19 mouse cellular contexts compared by ENCODE assay signal in genomic region chr9:13525075-13525474, GRCm38 (mm10).
DNase-seq lines count a peak whose midpoint lies in the region; ATAC-seq and TF ChIP-seq lines count a peak whose summit lies in the region.
"Had no signal": no experiment of that assay in that cellular context is flagged by ENCODE, and none has a peak within 500 bp of the region (broad histone marks: within the 10 kb centered on the region; RNA-seq: fewer than 3 reads in every experiment).

No protein-coding gene starts in this region.

- H3K4me1 ChIP-seq in forebrain, embryonic 12.5 days, result peaks cover 27% of the 10 kb centered on the region
- peaks cover 9% of the 10 kb centered on the region for H3K4me1 ChIP-seq in forebrain, embryonic 16.5 days (replicated peaks; ENCODE audit: control insufficient read depth, insufficient read depth, low read length)
- H3K4me1 ChIP-seq in kidney, postnatal 0 days (replicated peaks; ENCODE audit: insufficient read depth, low read length), result peaks cover 20% of the 10 kb centered on the region
- peaks cover 28% of the 10 kb centered on the region for H3K4me1 ChIP-seq in embryonic facial prominence, embryonic 15.5 days
- peaks cover 9% of the 10 kb centered on the region; the same call in 1 of the 2 replicates for H3K4me1 ChIP-seq in stomach, embryonic 15.5 days
- no peaks in the 10 kb centered on the region for H3K4me1 ChIP-seq in thymus, adult 2 months (replicated peaks; ENCODE audit: control insufficient read depth, insufficient read depth, low read length)

- no peaks in the 10 kb centered on the region for H3K36me3 ChIP-seq in forebrain, embryonic 12.5 days (replicated peaks)
- H3K36me3 ChIP-seq in forebrain, embryonic 16.5 days (ENCODE audit: control insufficient read depth, insufficient read depth), result no peaks in the 10 kb centered on the region
- no peaks in the 10 kb centered on the region for H3K36me3 ChIP-seq in kidney, postnatal 0 days (ENCODE audit: insufficient read depth, low read length)
- no peaks in the 10 kb centered on the region for H3K36me3 ChIP-seq in embryonic facial prominence, embryonic 15.5 days
- H3K36me3 ChIP-seq in stomach, embryonic 15.5 days, result no peaks in the 10 kb centered on the region
- H3K36me3 ChIP-seq in thymus, adult 2 months (ENCODE audit: control insufficient read depth, insufficient read depth, low read length), result no peaks in the 10 kb centered on the region
- H3K36me3 ChIP-seq: heart, embryonic 15.5 days; neural tube, embryonic 12.5 days had no signal

- no peak for TF ChIP-seq POLR2A in thymus, adult 2 months (IDR thresholded peaks at IDR 0.05; ENCODE audit: control insufficient read depth, extremely low read depth, insufficient read depth, low read length, poor library complexity)

- H3K4me2 ChIP-seq in forebrain, embryonic 12.5 days, result no peak overlapping the region
- H3K4me2 ChIP-seq in forebrain, embryonic 16.5 days (ENCODE audit: low read length), result no peak overlapping the region
- H3K4me2 ChIP-seq in kidney, postnatal 0 days (ENCODE audit: low read length), result no peak overlapping the region; the same call in 1 of the 2 replicates
- H3K4me2 ChIP-seq in embryonic facial prominence, embryonic 15.5 days (replicated peaks), result no peak overlapping the region
- no peak overlapping the region for H3K4me2 ChIP-seq in stomach, embryonic 15.5 days
- H3K4me2 ChIP-seq: heart, embryonic 15.5 days; liver, embryonic 11.5 days; neural tube, embryonic 12.5 days had no signal

- DNase-seq in kidney, postnatal 0 days (ENCODE audit: low spot score), result peak; percentile 64
- DNase-seq in kidney, postnatal 36 days, result no peak
- DNase-seq in thymus, adult 2 months, result no peak
- DNase-seq: adrenal gland, postnatal 10 days; cerebellum, adult 11-12 months; cerebellum, postnatal 36 days; heart, adult 11 months; lung, postnatal 10 days; right cerebral cortex, postnatal 14 days; thymus, postnatal 4 days had no signal

- no peaks in the 10 kb centered on the region for H3K9me3 ChIP-seq in forebrain, embryonic 12.5 days
- H3K9me3 ChIP-seq in forebrain, embryonic 16.5 days (ENCODE audit: control insufficient read depth, low read length), result no peaks in the 10 kb centered on the region
- H3K9me3 ChIP-seq in kidney, postnatal 0 days (replicated peaks; ENCODE audit: low read length), result no peaks in the 10 kb centered on the region
- no peaks in the 10 kb centered on the region for H3K9me3 ChIP-seq in embryonic facial prominence, embryonic 15.5 days (replicated peaks)
- H3K9me3 ChIP-seq in stomach, embryonic 15.5 days, result no peaks in the 10 kb centered on the region
- H3K9me3 ChIP-seq: heart, embryonic 15.5 days; megakaryocyte, embryonic 14.5 days; neural tube, embryonic 12.5 days had no signal

- no peak overlapping the region for H3K4me3 ChIP-seq in forebrain, embryonic 12.5 days (replicated peaks)
- H3K4me3 ChIP-seq in forebrain, embryonic 16.5 days (replicated peaks; ENCODE audit: low read length), result no peak overlapping the region
- no peak overlapping the region for H3K4me3 ChIP-seq in kidney, postnatal 0 days (replicated peaks; ENCODE audit: low read depth, low read length)
- H3K4me3 ChIP-seq in embryonic facial prominence, embryonic 15.5 days (replicated peaks), result no peak overlapping the region
- H3K4me3 ChIP-seq in stomach, embryonic 15.5 days (replicated peaks), result no peak overlapping the region
- H3K4me3 ChIP-seq in thymus, adult 2 months (ENCODE audit: control insufficient read depth, insufficient read depth, low read length), result no peak overlapping the region
- H3K4me3 ChIP-seq: heart, embryonic 15.5 days; megakaryocyte, embryonic 14.5 days; neural tube, embryonic 12.5 days had no signal

- no peak for TF ChIP-seq CTCF in kidney, postnatal 0 days (IDR thresholded peaks at IDR 0.05; ENCODE audit: low read depth)
- TF ChIP-seq CTCF in thymus, adult 2 months (IDR thresholded peaks at IDR 0.05; ENCODE audit: borderline replicate concordance, control insufficient read depth, extremely low read depth, insufficient read depth, low read length, poor library complexity), result no peak

- peak overlapping the region; percentile 78 for H3K27ac ChIP-seq in forebrain, embryonic 12.5 days
- H3K27ac ChIP-seq in forebrain, embryonic 16.5 days (ENCODE audit: low read length), result no peak overlapping the region
- peak overlapping the region; percentile 69 for H3K27ac ChIP-seq in kidney, postnatal 0 days
- 0 out of 2 replicates have a peak overlapping the region, but pooled peaks have one; percentile 35 for H3K27ac ChIP-seq in embryonic facial prominence, embryonic 15.5 days (replicated peaks)
- H3K27ac ChIP-seq in stomach, embryonic 15.5 days, result peak overlapping the region; percentile 44
- no peak overlapping the region for H3K27ac ChIP-seq in thymus, adult 2 months (ENCODE audit: control insufficient read depth, insufficient read depth, low read length)
- H3K27ac ChIP-seq: heart, embryonic 15.5 days; neural tube, embryonic 12.5 days had no signal

- 63% methylated on average over 1 of the region's 1 CpGs for WGBS in forebrain, embryonic 12.5 days
- WGBS in forebrain, embryonic 16.5 days, result 35% methylated on average over 1 of the region's 1 CpGs
- WGBS in kidney, postnatal 0 days, result 34% methylated on average over 1 of the region's 1 CpGs
- 76% methylated on average over 1 of the region's 1 CpGs for WGBS in embryonic facial prominence, embryonic 15.5 days
- WGBS in stomach, embryonic 15.5 days, result 33% methylated on average over 1 of the region's 1 CpGs
- WGBS in thymus, adult 2 months, result 90% methylated on average over 1 of the region's 1 CpGs

- H3K27me3 ChIP-seq in forebrain, embryonic 12.5 days, result no peaks in the 10 kb centered on the region
- H3K27me3 ChIP-seq in forebrain, embryonic 16.5 days (replicated peaks; ENCODE audit: control insufficient read depth, insufficient read depth, low read length), result no peaks in the 10 kb centered on the region
- H3K27me3 ChIP-seq in kidney, postnatal 0 days (ENCODE audit: insufficient read depth, low read length), result no peaks in the 10 kb centered on the region
- H3K27me3 ChIP-seq in embryonic facial prominence, embryonic 15.5 days, result no peaks in the 10 kb centered on the region
- H3K27me3 ChIP-seq in stomach, embryonic 15.5 days (replicated peaks), result no peaks in the 10 kb centered on the region
- H3K27me3 ChIP-seq in thymus, adult 2 months (ENCODE audit: control insufficient read depth, insufficient read depth, low read length), result no peaks in the 10 kb centered on the region
- H3K27me3 ChIP-seq: heart, embryonic 15.5 days; neural tube, embryonic 12.5 days had no signal

- no peak overlapping the region for H3K9ac ChIP-seq in forebrain, embryonic 12.5 days
- no peak overlapping the region for H3K9ac ChIP-seq in forebrain, embryonic 16.5 days (replicated peaks; ENCODE audit: low read depth, low read length)
- H3K9ac ChIP-seq in kidney, postnatal 0 days (ENCODE audit: low read depth, low read length), result no peak overlapping the region
- no peak overlapping the region for H3K9ac ChIP-seq in embryonic facial prominence, embryonic 15.5 days
- H3K9ac ChIP-seq in stomach, embryonic 15.5 days, result no peak overlapping the region
- H3K9ac ChIP-seq: heart, embryonic 15.5 days; neural tube, embryonic 12.5 days had no signal

- no peak; the same call in 1 of the 2 replicates for ATAC-seq in forebrain, embryonic 12.5 days (ENCODE audit: low FRiP score)
- ATAC-seq in forebrain, embryonic 16.5 days, result no peak
- ATAC-seq in kidney, postnatal 0 days (replicated peaks; ENCODE audit: low FRiP score, low read depth), result no peak
- ATAC-seq in embryonic facial prominence, embryonic 15.5 days (ENCODE audit: insufficient number of reproducible peaks, low FRiP score, low TSS enrichment, low read depth), result no peak
- ATAC-seq in stomach, embryonic 15.5 days (ENCODE audit: insufficient read depth, low FRiP score, low read depth), result 0 out of 2 replicates have a peak, but pooled peaks have one; percentile 14
- ATAC-seq: intestine, embryonic 16.5 days had no signal

Comparison
In these comparisons a context has a peak if more than half of its experiments do, and no peak if none do; other contexts are left out.
1. H3K27ac ChIP-seq: peak in forebrain, embryonic 12.5 days (single experiment), kidney, postnatal 0 days (single experiment), embryonic facial prominence, embryonic 15.5 days (single experiment) and stomach, embryonic 15.5 days (single experiment); none in forebrain, embryonic 16.5 days (single experiment) and thymus, adult 2 months (single experiment).